Mouse (Mus musculus) liver, embryonic 14.5 days (tissue): ENCODE data around the gene Zdhhc23.

Experiments
- CTCF ChIP-seq: IDR thresholded peaks from 2 replicates; pipeline ENCODE4 v1.5.1; 2016; ENCODE audit warnings: antibody characterized with exemption, low read depth, control low read depth
- EP300 ChIP-seq: IDR thresholded peaks from 2 replicates; pipeline ENCODE4 v1.6.1; 2016; ENCODE audit warnings: antibody characterized with exemption, low read depth

GRCm38 (mm10) chr16:43931502-43931901 lies 48.1 kb downstream of the Zdhhc23 start:
- TF ChIP-seq CTCF (no peak), EP300 (no peak)
